Mouse (Mus musculus) liver, embryonic 15.5 days (tissue): Measurements from ENCODE around the gene Etfbkmt. TPM values are rescaled to one million over a fixed set of nuclear protein-coding genes. Genes with fewer than 3 reads are reported as not detected.
"Not testable (repeated sequence)": the region's sequence is repeated elsewhere in the genome, so short reads cannot be mapped to it uniquely, and the experiment has no call there.

Experiments
- ATAC-seq: fragments of 200-750 bp; cut with Nextera tagmentation; 2 replicates; pipeline ENCODE4 v1.8.0; 2017; ENCODE audit warnings: moderate number of reproducible peaks, mild to moderate bottlenecking, moderate library complexity; ENCODE audit not compliant: insufficient read depth
- H3K27ac ChIP-seq: fragments of 300-500 bp; sonication (generic); replicated peaks from 2 replicates; pipeline ENCODE4 v1.5.1; 2015; ENCODE audit warnings: mild to moderate bottlenecking, inconsistent platforms
- H3K27me3 ChIP-seq: fragments of 300-500 bp; sonication (generic); 2 replicates; pipeline ENCODE4 v1.6.1; 2015; ENCODE audit warnings: mild to moderate bottlenecking, inconsistent platforms
- H3K36me3 ChIP-seq: fragments of 300-500 bp; sonication (generic); replicated peaks from 2 replicates; pipeline ENCODE4 v1.6.1; 2015; ENCODE audit warnings: moderate library complexity, mild to moderate bottlenecking, inconsistent platforms
- H3K4me1 ChIP-seq: fragments of 300-500 bp; sonication (generic); replicated peaks from 2 replicates; pipeline ENCODE4 v1.6.1; 2015; ENCODE audit warnings: inconsistent platforms
- H3K4me2 ChIP-seq: fragments of 300-500 bp; sonication (generic); 2 replicates; pipeline ENCODE4 v1.6.1; 2015; ENCODE audit warnings: moderate library complexity, mild to moderate bottlenecking, inconsistent platforms
- H3K4me3 ChIP-seq: fragments of 300-500 bp; sonication (generic); replicated peaks from 2 replicates; pipeline ENCODE4 v1.5.1; 2015; ENCODE audit warnings: mild to moderate bottlenecking, inconsistent platforms
- H3K9ac ChIP-seq: fragments of 300-500 bp; sonication (generic); 2 replicates; pipeline ENCODE4 v1.6.1; 2015; ENCODE audit warnings: moderate library complexity, mild to moderate bottlenecking, inconsistent platforms
- H3K9me3 ChIP-seq: fragments of 300-500 bp; sonication (generic); replicated peaks from 2 replicates; pipeline ENCODE4 v1.6.1; 2016; ENCODE audit warnings: inconsistent platforms
- WGBS: fragments of 180-500 bp; shearing (Covaris S2); methylation state at CpG from one replicate; pipeline ENCODE4 v1.1.7; 2015; ENCODE audit warnings: mixed read lengths; ENCODE audit not compliant: insufficient replicate concordance; 5-methylcytosine and 5-hydroxymethylcytosine counted together
- polyA plus RNA-seq: library from polyadenylated mRNA; unstranded; fragments of >200 nt; fragmentation: Nextera tagmentation; extraction: Ambion mirVana; gene quantifications from 2 replicates; pipeline ENCODE4 v1.2.1, GENCODE M21; 2015

Etfbkmt gene
- polyA plus RNA-seq, 1 experiment from 2014 or later: 11.4 TPM

GRCm38 (mm10) chr6:149103451-149103850 lies 36.2 kb upstream of the Etfbkmt start:
- H3K27me3 ChIP-seq: peaks cover 52% of the 10 kb centered on the region
- H3K4me3 ChIP-seq: no peak overlapping the region
- no peaks in the 10 kb centered on the region for H3K9me3 ChIP-seq
- WGBS: 73% methylated on average over 1 of the region's 1 CpGs
- no peak overlapping the region for H3K9ac ChIP-seq
- H3K4me2 ChIP-seq: no peak overlapping the region
- H3K36me3 ChIP-seq: no peaks in the 10 kb centered on the region
- H3K27ac ChIP-seq: no peak overlapping the region
- ATAC-seq: no peak
- no peaks in the 10 kb centered on the region for H3K4me1 ChIP-seq

DNA sequence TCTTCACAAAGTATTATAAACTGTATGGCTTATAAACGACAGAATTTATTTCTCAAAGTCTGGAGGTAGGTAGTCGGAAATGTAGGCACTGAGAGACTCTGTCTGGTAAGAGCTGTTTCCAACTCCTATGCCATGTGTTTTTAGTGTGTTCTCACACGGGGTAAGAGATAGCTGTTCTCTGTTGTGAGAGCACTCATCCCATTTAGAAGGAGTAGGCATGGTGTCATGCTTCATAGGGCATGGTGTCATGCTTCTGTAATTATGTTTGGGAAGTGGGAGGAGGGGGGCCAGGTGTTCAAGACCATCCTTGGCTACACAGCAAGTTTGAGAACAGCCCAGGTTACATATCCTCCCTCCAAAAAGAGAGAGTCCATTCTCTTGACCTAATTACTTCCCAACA lies 32.0 kb upstream of the Etfbkmt start:
- no peaks in the 10 kb centered on the region for H3K36me3 ChIP-seq
- no peak for ATAC-seq
- H3K4me1 ChIP-seq: no peaks in the 10 kb centered on the region
- 52% methylated on average over 3 of the region's 3 CpGs for WGBS
- H3K9me3 ChIP-seq: no peaks in the 10 kb centered on the region
- no peak overlapping the region for H3K9ac ChIP-seq
- H3K27ac ChIP-seq: no peak overlapping the region
- peaks cover 17% of the 10 kb centered on the region for H3K27me3 ChIP-seq
- no peak overlapping the region for H3K4me3 ChIP-seq
- H3K4me2 ChIP-seq: no peak overlapping the region

- no peak overlapping the region for H3K4me3 ChIP-seq
- WGBS: 48% methylated on average over 2 of the region's 2 CpGs
- no peaks in the 10 kb centered on the region for H3K4me1 ChIP-seq
- 0 out of 2 replicates have a peak, but pooled peaks cover 8% of the 10 kb centered on the region for H3K27me3 ChIP-seq
- no peak overlapping the region for H3K9ac ChIP-seq
- no peaks in the 10 kb centered on the region for H3K36me3 ChIP-seq
- ATAC-seq: no peak
- H3K27ac ChIP-seq: no peak overlapping the region
- no peaks in the 10 kb centered on the region for H3K9me3 ChIP-seq
- no peak overlapping the region for H3K4me2 ChIP-seq
These were observed 30.7 kb upstream of the Etfbkmt start for GRCm38 (mm10) chr6:149108909-149109308.

DNA sequence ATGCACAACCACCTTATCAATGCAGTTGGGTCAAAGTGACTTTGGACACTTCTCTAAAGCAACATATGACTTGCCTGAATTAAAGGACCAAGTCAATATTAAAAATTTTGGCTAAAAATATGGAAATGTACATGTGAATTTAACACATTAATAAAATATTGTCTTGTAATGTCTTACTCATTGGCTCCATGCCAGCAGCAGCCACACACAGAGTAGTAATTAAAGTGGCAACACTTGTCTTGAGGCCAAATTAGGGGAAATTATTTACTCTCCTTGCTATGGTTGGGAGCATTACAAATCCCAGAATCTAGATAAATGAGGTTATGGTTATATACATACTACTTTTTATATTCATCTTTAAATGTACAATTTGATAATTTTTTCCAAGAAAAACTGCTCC lies 22.7 kb upstream of the Etfbkmt start:
- ATAC-seq: no peak
- Histone ChIP-seq H3K9me3 (no peaks in the 10 kb centered on the region), H3K9ac (no peak overlapping the region), H3K4me2 (no peak overlapping the region), H3K27ac (no peak overlapping the region), H3K4me3 (no peak overlapping the region), H3K36me3 (no peaks in the 10 kb centered on the region), H3K27me3 (no peaks in the 10 kb centered on the region), H3K4me1 (peaks cover 5% of the 10 kb centered on the region)

DNA sequence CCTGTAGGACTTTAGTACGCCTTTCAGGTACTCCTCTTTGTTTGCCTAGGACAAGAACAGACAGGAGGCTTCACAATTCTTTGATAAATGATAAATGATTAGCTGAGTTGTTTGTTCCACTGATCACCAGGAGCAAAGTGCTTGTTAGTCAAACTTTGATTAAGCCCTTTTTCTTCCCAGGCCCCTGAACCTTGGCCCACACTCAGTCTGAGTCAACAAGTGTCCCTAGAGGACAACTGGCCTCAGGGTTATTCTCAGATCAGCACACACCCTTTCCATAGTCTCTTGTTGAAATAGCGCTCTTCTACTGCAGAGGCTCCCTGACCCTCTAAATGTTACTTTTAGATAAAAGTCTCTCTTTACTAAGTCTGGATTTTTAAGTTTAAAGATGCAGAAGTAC lies 20.7 kb upstream of the Etfbkmt start:
- no peak overlapping the region for H3K9ac ChIP-seq
- ATAC-seq: peak; percentile 71
- no peak overlapping the region for H3K27ac ChIP-seq
- H3K4me1 ChIP-seq: peaks cover 5% of the 10 kb centered on the region
- H3K9me3 ChIP-seq: no peaks in the 10 kb centered on the region
- H3K4me3 ChIP-seq: no peak overlapping the region
- WGBS: 54% methylated on average over 2 of the region's 2 CpGs
- no peak overlapping the region for H3K4me2 ChIP-seq
- no peaks in the 10 kb centered on the region for H3K36me3 ChIP-seq
- H3K27me3 ChIP-seq: no peaks in the 10 kb centered on the region

DNA sequence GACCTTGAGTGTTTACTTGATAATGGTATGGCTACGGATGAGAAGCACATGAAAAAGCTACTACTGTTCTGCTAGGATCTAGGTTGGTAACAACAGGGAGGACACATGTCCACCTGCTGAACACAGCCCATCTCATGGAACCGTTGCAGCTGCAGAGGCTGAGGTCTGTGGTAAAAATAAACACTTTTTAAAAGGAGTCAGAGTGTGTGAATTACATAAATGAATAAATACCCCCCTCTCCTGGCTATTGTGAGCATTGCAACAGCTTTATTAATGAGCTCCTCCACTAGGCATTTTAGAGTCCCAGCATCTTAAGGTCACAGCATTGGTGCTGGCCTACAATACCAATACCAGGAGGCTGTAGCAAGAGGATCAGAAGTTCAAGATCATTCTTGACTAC lies 19.8 kb upstream of the Etfbkmt start:
- no peak for ATAC-seq
- Histone ChIP-seq H3K36me3 (no peaks in the 10 kb centered on the region), H3K27ac (0 out of 2 replicates have a peak overlapping the region, but pooled peaks have one; percentile 38), H3K9me3 (no peaks in the 10 kb centered on the region), H3K4me3 (no peak overlapping the region), H3K4me2 (no peak overlapping the region), H3K9ac (no peak overlapping the region), H3K27me3 (no peaks in the 10 kb centered on the region), H3K4me1 (peaks cover 5% of the 10 kb centered on the region)
- 19% methylated on average over 2 of the region's 2 CpGs for WGBS

DNA sequence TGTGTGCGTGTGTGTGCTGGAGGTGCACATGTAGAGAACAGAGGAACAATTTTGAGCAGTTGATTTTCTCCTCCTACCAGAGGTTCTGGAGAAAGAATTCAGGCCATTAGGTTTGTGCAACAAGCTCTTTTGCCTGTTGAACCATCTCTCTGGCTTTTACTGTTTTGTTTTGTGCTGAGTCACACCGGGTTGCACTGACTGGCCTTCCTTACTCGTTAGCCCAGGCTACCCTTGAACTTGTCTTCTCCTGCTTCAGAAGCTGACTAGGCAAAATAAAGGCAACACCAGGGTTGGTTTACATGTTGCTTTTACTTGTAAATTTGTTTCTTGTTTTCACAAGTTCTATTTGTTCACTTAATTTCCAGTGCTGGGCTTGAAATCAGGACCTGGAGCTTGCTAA lies 16.6 kb upstream of the Etfbkmt start:
- H3K4me2 ChIP-seq: no peak overlapping the region
- H3K4me3 ChIP-seq: no peak overlapping the region
- H3K27ac ChIP-seq: no peak overlapping the region
- no peak for ATAC-seq
- 61% methylated on average over 3 of the region's 3 CpGs for WGBS
- H3K9me3 ChIP-seq: no peaks in the 10 kb centered on the region
- no peaks in the 10 kb centered on the region for H3K27me3 ChIP-seq
- H3K36me3 ChIP-seq: no peaks in the 10 kb centered on the region
- H3K4me1 ChIP-seq: peaks cover 5% of the 10 kb centered on the region
- no peak overlapping the region for H3K9ac ChIP-seq

GRCm38 (mm10) chr6:149126675-149127074 lies 13.0 kb upstream of the Etfbkmt start:
- H3K9ac ChIP-seq: no peak overlapping the region
- ATAC-seq: 0 out of 2 replicates have a peak, but pooled peaks have one; percentile 21
- no peaks in the 10 kb centered on the region for H3K9me3 ChIP-seq
- no peak overlapping the region for H3K4me3 ChIP-seq
- H3K27me3 ChIP-seq: no peaks in the 10 kb centered on the region
- no peaks in the 10 kb centered on the region for H3K36me3 ChIP-seq
- 55% methylated on average over 4 of the region's 4 CpGs for WGBS
- no peak overlapping the region for H3K27ac ChIP-seq
- H3K4me1 ChIP-seq: no peaks in the 10 kb centered on the region
- H3K4me2 ChIP-seq: no peak overlapping the region

DNA sequence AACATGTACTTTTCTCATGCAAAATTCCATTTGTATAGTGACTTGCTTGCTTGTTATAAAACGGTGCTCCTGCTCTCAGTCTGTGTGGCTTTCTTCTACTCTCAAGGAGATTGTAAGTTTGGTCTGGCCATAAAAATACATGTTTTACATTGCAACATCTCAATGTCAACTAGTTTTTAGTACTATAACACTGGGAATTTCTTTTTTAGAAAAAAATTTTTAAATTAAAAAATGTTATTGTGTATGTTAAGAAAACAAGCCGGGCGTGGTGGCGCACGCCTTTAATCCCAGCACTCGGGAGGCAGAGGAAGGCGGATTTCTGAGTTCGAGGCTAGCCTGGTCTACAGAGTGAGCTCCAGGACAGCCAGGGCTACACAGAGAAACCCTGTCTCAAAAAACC lies 9.8 kb upstream of the Etfbkmt start, which contains the start of gene Gm10203:
TSS of gene Gm10203 (plus strand) at position 301 of the 400 bp plus-strand sequence.
- not testable (repeated sequence) for H3K4me2 ChIP-seq, H3K9me3 ChIP-seq, ATAC-seq, H3K36me3 ChIP-seq, H3K4me3 ChIP-seq, H3K9ac ChIP-seq, H3K27me3 ChIP-seq, H3K27ac ChIP-seq, H3K4me1 ChIP-seq
- 77% methylated on average over 8 of the region's 8 CpGs for WGBS

GRCm38 (mm10) chr6:149131111-149131510 lies 8.5 kb upstream of the Etfbkmt start:
- 30% methylated on average over 3 of the region's 3 CpGs for WGBS
- no peak overlapping the region for H3K4me3 ChIP-seq
- no peaks in the 10 kb centered on the region for H3K27me3 ChIP-seq
- H3K4me1 ChIP-seq: peaks cover 11% of the 10 kb centered on the region; the same call in 1 of the 2 replicates
- no peak overlapping the region for H3K9ac ChIP-seq
- no peak overlapping the region for H3K4me2 ChIP-seq
- ATAC-seq: no peak
- H3K27ac ChIP-seq: no peak overlapping the region
- H3K36me3 ChIP-seq: no peaks in the 10 kb centered on the region
- no peaks in the 10 kb centered on the region for H3K9me3 ChIP-seq

GRCm38 (mm10) chr6:149132311-149133077 lies 7.2 kb upstream of the Etfbkmt start:
- no peak for ATAC-seq
- Histone ChIP-seq H3K4me3 (no peak overlapping the region), H3K27ac (no peak overlapping the region), H3K9me3 (no peaks in the 10 kb centered on the region), H3K4me2 (no peak overlapping the region), H3K9ac (no peak overlapping the region), H3K27me3 (no peaks in the 10 kb centered on the region), H3K36me3 (no peaks in the 10 kb centered on the region), H3K4me1 (peaks cover 11% of the 10 kb centered on the region; the same call in 1 of the 2 replicates)
- 24% methylated on average over 5 of the region's 5 CpGs for WGBS
